Mouse (Mus musculus) embryonic fibroblast, embryonic 13.5 days (primary cell): ENCODE data around the gene Liph. TPM values are rescaled to one million over a fixed set of nuclear protein-coding genes. Genes with fewer than 3 reads are reported as not detected.

Experiments used
- H3K27ac ChIP-seq: 2 replicates; pipeline ENCODE4 v1.5.1; 2012; ENCODE audit warnings: low read length, control low read depth, inconsistent platforms; ENCODE audit not compliant: insufficient read depth
- H3K4me1 ChIP-seq: 2 replicates; pipeline ENCODE4 v1.6.1; 2011; ENCODE audit warnings: low read length; ENCODE audit not compliant: control insufficient read depth, insufficient read depth
- H3K4me3 ChIP-seq: 2 replicates; pipeline ENCODE4 v1.5.1; 2011; ENCODE audit warnings: mild to moderate bottlenecking, control low read depth, low read length; ENCODE audit not compliant: insufficient read depth
- CTCF ChIP-seq: IDR thresholded peaks from 2 replicates; pipeline ENCODE4 v1.5.1; 2011; ENCODE audit warnings: mild to moderate bottlenecking, control low read depth, low read length, moderate library complexity, borderline replicate concordance; ENCODE audit not compliant: insufficient read depth
- POLR2A ChIP-seq: IDR thresholded peaks from 2 replicates; pipeline ENCODE4 v1.6.1; 2011; ENCODE audit warnings: low read depth, mild to moderate bottlenecking, control low read depth, low read length, moderate library complexity
- polyA plus RNA-seq: library from polyadenylated mRNA; stranded (reverse); fragments of >200 nt; gene quantifications from 2 replicates; pipeline ENCODE4 v1.2.4, GENCODE M21; 2011; ENCODE audit warnings: low read depth; ENCODE audit not compliant: missing spikeins, insufficient read length

The Liph gene
- polyA plus RNA-seq, 1 experiment: not detected

DNA sequence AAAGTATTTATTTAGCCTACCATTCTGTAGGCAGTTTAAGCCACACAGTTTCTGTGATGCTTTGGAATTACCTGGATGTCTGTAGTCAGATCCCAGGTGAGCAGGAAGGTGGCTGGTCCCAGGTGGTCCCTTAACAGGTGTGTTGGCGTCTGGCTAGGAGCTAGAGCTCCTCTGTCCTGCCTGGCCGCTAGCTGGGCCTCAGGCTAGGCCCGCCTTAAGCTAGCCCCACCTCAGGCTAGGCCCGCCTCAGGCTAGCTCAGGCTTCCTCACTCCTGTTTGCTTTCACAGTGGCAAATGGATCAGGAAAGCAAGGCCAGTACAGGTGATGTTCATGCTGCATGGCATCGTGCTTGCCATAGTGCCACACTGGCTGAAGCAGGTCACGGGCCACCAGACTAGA, 88.6 kb downstream of the Liph start:
- no peak overlapping the region for H3K27ac ChIP-seq
- no peak overlapping the region for H3K4me3 ChIP-seq
- TF ChIP-seq CTCF (no peak), POLR2A (no peak)
- no peaks in the 10 kb centered on the region for H3K4me1 ChIP-seq

GRCm38 (mm10) chr16:21905996-21906395, 89.5 kb downstream of the Liph start:
- Histone ChIP-seq H3K27ac (no peak overlapping the region), H3K4me1 (no peaks in the 10 kb centered on the region), H3K4me3 (no peak overlapping the region)
- no peak for TF ChIP-seq POLR2A
- no peak for TF ChIP-seq CTCF

- Histone ChIP-seq H3K27ac (no peak overlapping the region), H3K4me3 (no peak overlapping the region), H3K4me1 (no peaks in the 10 kb centered on the region)
- TF ChIP-seq CTCF (no peak), POLR2A (no peak)
Observed at GRCm38 (mm10) chr16:21904636-21905035, 90.8 kb downstream of the Liph start.

Other genes with a start within 250 kb of the Liph start
- gene Ehhadh, start 207.9 kb downstream of the Liph start, polyA plus RNA-seq: 2.9 and 3.4 TPM in 2 replicates
- gene Map3k13, start 201.3 kb downstream of the Liph start, polyA plus RNA-seq: 0.92 and 0.97 TPM in 2 replicates
- gene Tmem41a, start 48.1 kb downstream of the Liph start, polyA plus RNA-seq: 13.3 and 14.3 TPM in 2 replicates
- 55.2 and 58.3 TPM in 2 replicates for gene Senp2, start 13.8 kb upstream of the Liph start, polyA plus RNA-seq
- gene Igf2bp2, start 167.6 kb upstream of the Liph start, polyA plus RNA-seq: 91.6 and 92.4 TPM in 2 replicates